Mouse (Mus musculus) hindbrain, postnatal 0 days (tissue): ENCODE results near the gene Cmtm7. TPM values are rescaled to one million over a fixed set of nuclear protein-coding genes. Genes with fewer than 3 reads are reported as not detected.
"Not testable (repeated sequence)": the region's sequence is repeated elsewhere in the genome, so short reads cannot be mapped to it uniquely, and the experiment has no call there.

ENCODE experiments used
- ATAC-seq: fragments of 200-750 bp; cut with Nextera tagmentation; 2 replicates; pipeline ENCODE4 v1.8.0; 2017; ENCODE audit warnings: mild to moderate bottlenecking, moderate TSS enrichment, moderate library complexity
- DNase-seq: peaks from one replicate; pipeline ENCODE4 v3.0.0-alpha.2; 2015; ENCODE audit warnings: low spot score
- H3K27ac ChIP-seq: fragments of 300-500 bp; sonication (generic); 2 replicates; pipeline ENCODE4 v1.5.1; 2014; ENCODE audit warnings: mild to moderate bottlenecking
- H3K27me3 ChIP-seq: fragments of 300-500 bp; sonication (generic); 2 replicates; pipeline ENCODE4 v1.6.1; 2014; ENCODE audit warnings: low read length, mixed read lengths; ENCODE audit not compliant: insufficient read depth
- H3K36me3 ChIP-seq: fragments of 300-500 bp; sonication (generic); 2 replicates; pipeline ENCODE4 v1.6.1; 2014; ENCODE audit warnings: low read length, mixed read lengths; ENCODE audit not compliant: insufficient read depth
- H3K4me1 ChIP-seq: fragments of 300-500 bp; sonication (generic); 2 replicates; pipeline ENCODE4 v1.6.1; 2014; ENCODE audit warnings: antibody characterized with exemption, low read length, mixed read lengths; ENCODE audit not compliant: insufficient read depth
- H3K4me2 ChIP-seq: fragments of 300-500 bp; sonication (generic); 2 replicates; pipeline ENCODE4 v1.6.1; 2014; ENCODE audit warnings: low read depth, mild to moderate bottlenecking, low read length, moderate library complexity, mixed read lengths
- H3K4me3 ChIP-seq: fragments of 300-500 bp; sonication (generic); 2 replicates; pipeline ENCODE4 v1.5.1; 2014; ENCODE audit warnings: low read length
- H3K9ac ChIP-seq: fragments of 300-500 bp; sonication (generic); replicated peaks from 2 replicates; pipeline ENCODE4 v1.6.1; 2014; ENCODE audit warnings: mild to moderate bottlenecking, low read length, moderate library complexity, mixed read lengths
- H3K9me3 ChIP-seq: fragments of 300-500 bp; sonication (generic); 2 replicates; pipeline ENCODE4 v1.6.1; 2016; ENCODE audit warnings: low read length, mixed read lengths
- CTCF ChIP-seq: IDR thresholded peaks from 2 replicates; pipeline ENCODE4 v1.5.1; 2016; ENCODE audit warnings: antibody characterized with exemption, control low read depth, low read depth
- WGBS: fragments of 180-500 bp; shearing (Covaris S2); extraction: QIAGEN DNeasy Blood & Tissue Kit; methylation state at CpG from one replicate; pipeline ENCODE4 v1.1.7; 2014; 5-methylcytosine and 5-hydroxymethylcytosine counted together
- polyA plus RNA-seq: library from polyadenylated mRNA; unstranded; fragments of >200 nt; fragmentation: Nextera tagmentation; extraction: Ambion mirVana; gene quantifications from 2 replicates; pipeline ENCODE4 v1.2.1, GENCODE M21; 2015
- total RNA-seq: library from RNA; depleted of rRNA; stranded (reverse); fragments of >200 nt; gene quantifications from 2 replicates; pipeline ENCODE4 v1.2.3, GENCODE M21; 2014

Gene Cmtm7
- total and polyA plus RNA-seq, 2 experiments from 2014 or later = 11.8 to 21.1 TPM

GRCm38 (mm10) chr9:114731011-114731755, 50.5 kb downstream of the Cmtm7 start, which contains the start of gene Cmtm6:
Gene Cmtm6, plus strand, starts transcription at chr9:114731116.
- H3K27ac ChIP-seq = peak within 1 kb of the TSS; percentile 80
- peak; percentile 94 for ATAC-seq

GRCm38 (mm10) chr9:114729911-114730805, 51.5 kb downstream of the Cmtm7 start:
- Histone ChIP-seq H3K36me3 (no peaks in the 10 kb centered on the region; the same call in 1 of the 2 replicates), H3K4me3 (no peak overlapping the region), H3K27me3 (no peaks in the 10 kb centered on the region), H3K9me3 (no peaks in the 10 kb centered on the region), H3K4me2 (peak overlapping the region; percentile 72; the same call in 1 of the 2 replicates), H3K9ac (no peak overlapping the region), H3K27ac (no peak overlapping the region), H3K4me1 (peaks cover 8% of the 10 kb centered on the region)
- ATAC-seq (no peak), DNase-seq (no peak)
- no peak for TF ChIP-seq CTCF
- 45% methylated on average over 22 of the region's 30 CpGs for WGBS

More at GRCm38 (mm10) chr9:114731011-114731755, 50.5 kb downstream of the Cmtm7 start, which contains the start of gene Cmtm6:
- Histone ChIP-seq H3K4me3 (peak within 1 kb of the TSS; percentile 58), H3K4me2 (peak within 1 kb of the TSS; percentile 72), H3K36me3 (no peaks in the 10 kb centered on the region), H3K9ac (peak within 1 kb of the TSS; percentile 78), H3K27me3 (no peaks in the 10 kb centered on the region), H3K4me1 (peaks cover 8% of the 10 kb centered on the region), H3K9me3 (no peaks in the 10 kb centered on the region)
- TF ChIP-seq CTCF = peak; percentile 63
- DNase-seq = peak; percentile 96
- under 1% methylated on average over 52 of the region's 53 CpGs for WGBS

- WGBS = 67% methylated on average over 2 of the region's 2 CpGs
- not testable (repeated sequence) for H3K4me3 ChIP-seq, H3K4me2 ChIP-seq, DNase-seq, ATAC-seq, H3K4me1 ChIP-seq, H3K27ac ChIP-seq, H3K27me3 ChIP-seq, H3K9ac ChIP-seq, H3K36me3 ChIP-seq, H3K9me3 ChIP-seq
These were observed 53.2 kb downstream of the Cmtm7 start for GRCm38 (mm10) chr9:114728432-114728831.

GRCm38 (mm10) chr9:114727315-114727714, 54.3 kb downstream of the Cmtm7 start:
- 3% methylated on average over 3 of the region's 3 CpGs for WGBS
- TF ChIP-seq CTCF = peak; percentile 91
- DNase-seq (peak; percentile 83), ATAC-seq (no peak)
- Histone ChIP-seq H3K4me3 (no peak overlapping the region), H3K27me3 (no peaks in the 10 kb centered on the region), H3K9me3 (no peaks in the 10 kb centered on the region), H3K4me1 (peaks cover 5% of the 10 kb centered on the region), H3K4me2 (no peak overlapping the region), H3K27ac (no peak overlapping the region), H3K9ac (no peak overlapping the region), H3K36me3 (peaks cover 13% of the 10 kb centered on the region)

- no peak for TF ChIP-seq CTCF
These were observed 64.9 kb downstream of the Cmtm7 start for GRCm38 (mm10) chr9:114716677-114717331.

GRCm38 (mm10) chr9:114713481-114713880, 68.2 kb downstream of the Cmtm7 start:
- H3K4me3 ChIP-seq = no peak overlapping the region
- DNase-seq (no peak), ATAC-seq (no peak)
- no peaks in the 10 kb centered on the region for H3K9me3 ChIP-seq
- WGBS = 91% methylated on average over 7 of the region's 7 CpGs
- no peak overlapping the region for H3K4me2 ChIP-seq
- H3K27ac ChIP-seq = no peak overlapping the region
- H3K4me1 ChIP-seq = no peaks in the 10 kb centered on the region
- peaks cover 61% of the 10 kb centered on the region for H3K36me3 ChIP-seq
- no peak overlapping the region for H3K9ac ChIP-seq
- no peak for TF ChIP-seq CTCF
- no peaks in the 10 kb centered on the region for H3K27me3 ChIP-seq

More at GRCm38 (mm10) chr9:114716677-114717331, 64.9 kb downstream of the Cmtm7 start:
- Histone ChIP-seq H3K9me3 (no peaks in the 10 kb centered on the region), H3K36me3 (peaks cover 68% of the 10 kb centered on the region), H3K27me3 (no peaks in the 10 kb centered on the region), H3K4me2 (no peak overlapping the region), H3K4me3 (no peak overlapping the region), H3K4me1 (no peaks in the 10 kb centered on the region), H3K9ac (no peak overlapping the region), H3K27ac (no peak overlapping the region)
- DNase-seq (no peak), ATAC-seq (no peak)
- WGBS = 84% methylated on average over 18 of the region's 18 CpGs
